Mouse (Mus musculus): ENCODE results near the gene Gm45711. TPM values are rescaled to one million over a fixed set of nuclear protein-coding genes. Genes with fewer than 3 reads are reported as not detected.
"Not testable (repeated sequence)": the region's sequence is repeated elsewhere in the genome, so short reads cannot be mapped to it uniquely, and the experiment has no call there.

Gm45711 gene
- polyA plus RNA-seq, 1 experiment from 2014 or later, result not detected

DNA sequence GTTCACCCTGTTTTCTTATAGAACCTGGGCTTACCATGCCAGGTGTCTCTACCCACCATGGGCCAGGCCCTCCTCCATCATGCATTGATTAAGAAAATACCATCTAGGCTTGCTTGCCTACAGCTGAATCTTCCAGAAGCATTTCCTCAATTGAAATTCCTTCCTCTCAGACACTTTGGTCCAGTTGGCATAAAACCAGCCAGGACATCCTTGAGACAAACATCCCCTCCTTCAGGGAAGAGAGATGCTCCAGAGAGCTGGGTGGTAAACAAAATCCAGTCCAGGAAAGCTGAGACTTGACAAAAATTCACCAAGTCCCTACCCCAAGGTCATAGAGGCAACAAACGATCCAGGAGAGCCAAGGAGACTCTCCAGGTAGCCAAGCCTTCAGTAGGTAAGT is 24.3 kb upstream of the Gm45711 start:
- Histone ChIP-seq H3K27me3 (replicated peaks; ENCODE audit: control insufficient read depth, insufficient read depth, low read length) (no peaks in the 10 kb centered on the region), H3K27ac (replicated peaks; ENCODE audit: low read depth, low read length) (no peak overlapping the region), H3K36me3 (ENCODE audit: control insufficient read depth, insufficient read depth, low read length) (no peaks in the 10 kb centered on the region), H3K9ac (ENCODE audit: low read depth, low read length) (no peak overlapping the region), H3K4me2 (ENCODE audit: low read depth, low read length) (no peak overlapping the region), H3K9me3 (ENCODE audit: control insufficient read depth, low read length) (no peaks in the 10 kb centered on the region), H3K4me3 (ENCODE audit: low read depth, low read length) (no peak overlapping the region), H3K4me1 (ENCODE audit: control insufficient read depth, insufficient read depth, low read length) (peaks cover under 1% of the 10 kb centered on the region; the same call in 1 of the 2 replicates)
- ATAC-seq (ENCODE audit: low read depth), result no peak
- WGBS, result 67% methylated on average over 1 of the region's 1 CpGs
- no peak for DNase-seq (ENCODE audit: low spot score)

DNA sequence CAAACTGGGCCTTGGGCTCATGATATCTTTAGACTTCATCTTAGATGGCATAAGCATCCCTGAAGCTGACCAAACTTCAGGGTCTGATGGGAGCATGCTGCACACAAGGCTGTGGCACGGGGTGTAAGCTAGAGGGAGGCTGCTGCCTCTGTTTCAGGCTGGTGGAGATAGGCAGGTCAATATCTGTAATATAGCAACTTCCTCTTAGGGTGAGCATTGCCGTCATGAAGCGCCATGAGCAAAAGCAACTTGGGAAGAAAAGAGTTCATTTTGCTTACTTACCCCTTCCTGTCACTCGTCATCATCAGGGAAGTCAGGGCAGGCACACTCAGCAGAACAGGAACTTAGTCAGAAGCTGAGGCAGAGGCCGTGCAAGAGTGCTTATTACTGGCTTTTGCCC is 23.9 kb upstream of the Gm45711 start:
- H3K36me3 ChIP-seq (ENCODE audit: control insufficient read depth, insufficient read depth, low read length), result no peaks in the 10 kb centered on the region
- no peak for ATAC-seq (ENCODE audit: low read depth)
- H3K4me1 ChIP-seq (ENCODE audit: control insufficient read depth, insufficient read depth, low read length), result no peaks in the 10 kb centered on the region
- WGBS, result 62% methylated on average over 5 of the region's 5 CpGs
- H3K27ac ChIP-seq (replicated peaks; ENCODE audit: low read depth, low read length), result no peak overlapping the region
- H3K27me3 ChIP-seq (replicated peaks; ENCODE audit: control insufficient read depth, insufficient read depth, low read length), result no peaks in the 10 kb centered on the region
- no peaks in the 10 kb centered on the region for H3K9me3 ChIP-seq (ENCODE audit: control insufficient read depth, low read length)
- H3K9ac ChIP-seq (ENCODE audit: low read depth, low read length), result no peak overlapping the region
- no peak overlapping the region for H3K4me2 ChIP-seq (ENCODE audit: low read depth, low read length)
- H3K4me3 ChIP-seq (ENCODE audit: low read depth, low read length), result no peak overlapping the region
- no peak for DNase-seq (ENCODE audit: low spot score)

DNA sequence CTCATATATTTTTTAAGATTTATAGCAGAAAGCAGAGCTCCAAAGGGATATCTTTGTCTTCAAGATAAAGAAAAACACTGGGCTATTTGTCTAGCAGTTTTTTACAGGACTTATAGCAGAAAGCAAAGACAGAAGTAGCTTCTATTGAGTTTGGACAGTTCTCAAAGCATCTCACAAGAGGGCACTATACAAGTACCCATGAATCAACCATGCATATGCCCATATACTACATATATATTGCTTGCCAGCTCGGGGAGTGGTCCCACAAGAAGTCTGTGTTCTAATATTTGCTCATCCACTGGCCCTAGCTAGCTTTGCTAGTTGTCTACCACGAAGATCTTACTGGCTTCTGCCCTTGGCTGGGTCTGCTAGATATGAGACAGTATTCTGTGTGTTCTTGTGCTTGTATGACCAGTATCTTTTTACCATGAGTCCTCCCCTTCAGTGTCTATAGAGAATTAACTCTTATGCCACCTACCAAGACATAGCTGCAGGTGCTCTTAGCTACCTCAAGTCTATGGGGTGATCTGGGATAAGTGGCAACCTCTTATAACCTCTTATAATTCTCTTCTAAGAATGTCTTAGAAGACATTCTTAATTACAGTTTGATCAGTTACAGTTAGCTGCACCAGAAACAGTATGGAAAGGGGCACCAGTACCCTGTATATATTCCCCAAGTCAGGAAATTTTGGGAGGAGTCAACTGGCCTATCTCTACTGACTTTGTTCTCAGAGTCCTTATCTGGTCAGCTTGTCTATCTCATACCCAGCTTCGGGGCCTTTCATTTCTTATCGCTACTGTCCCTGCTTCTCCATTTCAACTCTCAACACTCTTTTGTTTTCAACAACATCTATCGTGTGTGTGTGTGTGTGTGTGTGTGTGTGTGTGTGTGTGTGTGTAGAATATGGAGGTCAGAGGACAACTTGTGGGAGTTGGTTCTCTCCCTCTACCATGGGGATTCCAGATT is 23.1 kb upstream of the Gm45711 start:
- no peak for DNase-seq (ENCODE audit: low spot score)
- WGBS, result 78% methylated on average over 5 of the region's 5 CpGs
- H3K27ac ChIP-seq (replicated peaks; ENCODE audit: low read depth, low read length), result no peak overlapping the region
- no peak overlapping the region for H3K9ac ChIP-seq (ENCODE audit: low read depth, low read length)
- no peaks in the 10 kb centered on the region for H3K36me3 ChIP-seq (ENCODE audit: control insufficient read depth, insufficient read depth, low read length)
- no peaks in the 10 kb centered on the region for H3K4me1 ChIP-seq (ENCODE audit: control insufficient read depth, insufficient read depth, low read length)
- H3K4me2 ChIP-seq (ENCODE audit: low read depth, low read length), result no peak overlapping the region
- H3K27me3 ChIP-seq (replicated peaks; ENCODE audit: control insufficient read depth, insufficient read depth, low read length), result no peaks in the 10 kb centered on the region
- ATAC-seq (ENCODE audit: low read depth), result no peak
- H3K4me3 ChIP-seq (ENCODE audit: low read depth, low read length), result no peak overlapping the region
- H3K9me3 ChIP-seq (ENCODE audit: control insufficient read depth, low read length), result no peaks in the 10 kb centered on the region

DNA sequence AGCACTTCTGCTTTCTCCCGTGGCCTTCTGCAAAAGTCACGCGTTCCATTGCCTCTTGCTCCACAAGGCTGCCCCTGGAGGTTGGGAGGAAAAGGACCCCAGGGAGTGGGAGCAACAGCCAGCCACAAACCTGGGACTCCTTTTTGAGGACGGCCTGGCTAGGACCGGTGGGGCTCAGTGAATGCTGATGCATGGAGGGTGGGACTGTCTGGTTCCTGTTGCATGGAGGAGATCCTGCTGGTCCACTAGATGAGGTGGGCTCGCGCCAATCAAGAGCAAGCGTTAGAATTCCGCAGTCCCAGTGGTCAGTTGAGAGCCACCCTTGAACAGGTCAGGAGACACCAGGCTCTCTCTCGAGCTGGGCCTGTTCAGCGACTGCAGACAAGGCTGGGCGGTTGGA is 12.0 kb upstream of the Gm45711 start, which contains the start of gene Cmtm2b:
Cmtm2b (plus strand) TSS at position 301 of the 400 bp plus-strand sequence.
- H3K27me3 ChIP-seq (replicated peaks; ENCODE audit: control insufficient read depth, insufficient read depth, low read length); H3K4me1 ChIP-seq (ENCODE audit: control insufficient read depth, insufficient read depth, low read length); H3K9ac ChIP-seq (ENCODE audit: low read depth, low read length); H3K27ac ChIP-seq (replicated peaks; ENCODE audit: low read depth, low read length); H3K4me3 ChIP-seq (ENCODE audit: low read depth, low read length); H3K9me3 ChIP-seq (ENCODE audit: control insufficient read depth, low read length); ATAC-seq (ENCODE audit: low read depth); DNase-seq (ENCODE audit: low spot score); H3K36me3 ChIP-seq (ENCODE audit: control insufficient read depth, insufficient read depth, low read length); H3K4me2 ChIP-seq (ENCODE audit: low read depth, low read length): not testable (repeated sequence)
- WGBS, result 82% methylated on average over 12 of the region's 12 CpGs

DNA sequence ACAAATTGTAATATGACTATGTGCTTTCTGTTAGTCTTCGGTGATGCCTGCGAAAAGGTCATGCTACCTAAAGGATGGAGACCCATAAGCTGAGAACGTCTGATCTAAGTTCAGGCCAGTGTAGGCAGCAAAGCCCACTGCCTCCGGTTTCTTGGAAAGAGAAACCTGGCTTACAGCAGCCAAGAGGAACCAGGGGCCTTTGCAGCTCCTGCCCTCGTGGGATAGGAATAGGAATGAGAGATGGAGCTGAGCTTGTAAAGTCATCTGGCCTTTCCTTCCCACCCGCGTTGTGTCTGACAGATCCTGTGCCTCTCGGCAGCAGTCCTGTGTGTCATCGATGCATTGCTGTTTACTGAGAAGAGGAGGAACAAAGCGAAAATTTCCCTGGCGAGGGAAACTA is 11.4 kb upstream of the Gm45711 start, which contains the start of gene Gm11020:
Gm11020 (plus strand) TSS at position 301 of the 400 bp plus-strand sequence.
- not testable (repeated sequence) for ATAC-seq (ENCODE audit: low read depth); H3K9me3 ChIP-seq (ENCODE audit: control insufficient read depth, low read length); H3K4me3 ChIP-seq (ENCODE audit: low read depth, low read length); H3K4me2 ChIP-seq (ENCODE audit: low read depth, low read length); H3K9ac ChIP-seq (ENCODE audit: low read depth, low read length); H3K27ac ChIP-seq (replicated peaks; ENCODE audit: low read depth, low read length); H3K4me1 ChIP-seq (ENCODE audit: control insufficient read depth, insufficient read depth, low read length); H3K36me3 ChIP-seq (ENCODE audit: control insufficient read depth, insufficient read depth, low read length); DNase-seq (ENCODE audit: low spot score); H3K27me3 ChIP-seq (replicated peaks; ENCODE audit: control insufficient read depth, insufficient read depth, low read length)
- 84% methylated on average over 8 of the region's 11 CpGs for WGBS

DNA sequence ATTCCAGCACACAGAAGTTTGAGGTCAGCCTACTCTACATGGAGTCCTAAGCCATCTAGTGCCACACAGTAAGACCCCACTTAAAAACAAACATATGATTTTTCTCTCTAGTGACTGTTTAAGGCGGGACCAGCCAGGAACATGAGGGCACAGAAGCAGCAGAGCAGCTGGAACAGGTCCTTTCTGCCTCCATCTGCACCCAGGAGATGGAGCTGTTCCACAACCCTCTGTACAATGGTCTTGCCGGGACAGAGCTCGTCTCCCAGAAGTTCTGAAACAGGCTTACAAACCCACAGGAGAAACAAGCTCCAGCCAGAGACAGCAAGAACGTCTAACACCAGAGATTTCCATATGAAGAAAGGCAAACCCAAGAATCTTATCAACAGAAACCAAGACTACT is 3.4 kb upstream of the Gm45711 start:
- 70% methylated on average over 4 of the region's 4 CpGs for WGBS
- no peaks in the 10 kb centered on the region for H3K27me3 ChIP-seq (replicated peaks; ENCODE audit: control insufficient read depth, insufficient read depth, low read length)

DNA sequence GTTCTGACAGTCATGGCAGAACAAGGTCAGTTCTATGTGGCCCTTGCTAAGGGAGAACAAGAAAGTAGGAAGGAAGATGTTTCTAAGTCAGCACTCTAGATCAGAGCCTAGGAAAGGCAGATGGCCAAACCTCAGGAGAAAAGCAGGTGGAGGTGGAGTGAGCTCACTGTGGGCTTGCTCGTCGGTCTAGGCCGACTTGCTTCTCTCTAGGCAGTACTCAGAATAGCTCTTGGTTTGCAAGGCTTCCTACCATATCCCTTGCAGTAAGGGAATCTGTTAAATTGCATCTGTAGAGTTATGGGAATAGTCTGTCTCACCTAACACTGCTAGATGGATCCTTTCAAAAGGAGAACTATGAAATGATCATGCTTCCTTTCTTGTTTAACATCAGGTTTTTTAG is 2.1 kb upstream of the Gm45711 start:
- H3K36me3 ChIP-seq (ENCODE audit: control insufficient read depth, insufficient read depth, low read length); H3K27ac ChIP-seq (replicated peaks; ENCODE audit: low read depth, low read length); DNase-seq (ENCODE audit: low spot score); H3K4me1 ChIP-seq (ENCODE audit: control insufficient read depth, insufficient read depth, low read length); ATAC-seq (ENCODE audit: low read depth); H3K9me3 ChIP-seq (ENCODE audit: control insufficient read depth, low read length); H3K4me3 ChIP-seq (ENCODE audit: low read depth, low read length); H3K27me3 ChIP-seq (replicated peaks; ENCODE audit: control insufficient read depth, insufficient read depth, low read length); H3K4me2 ChIP-seq (ENCODE audit: low read depth, low read length); H3K9ac ChIP-seq (ENCODE audit: low read depth, low read length): not testable (repeated sequence)
- 86% methylated on average over 3 of the region's 3 CpGs for WGBS

More for the DNA sequence above, 3.4 kb upstream of the Gm45711 start:
- DNase-seq (ENCODE audit: low spot score), result no peak
- no peak overlapping the region for H3K9ac ChIP-seq (ENCODE audit: low read depth, low read length)
- no peaks in the 10 kb centered on the region for H3K36me3 ChIP-seq (ENCODE audit: control insufficient read depth, insufficient read depth, low read length)
- H3K4me2 ChIP-seq (ENCODE audit: low read depth, low read length), result no peak overlapping the region
- H3K4me3 ChIP-seq (ENCODE audit: low read depth, low read length), result no peak overlapping the region
- H3K4me1 ChIP-seq (ENCODE audit: control insufficient read depth, insufficient read depth, low read length), result no peaks in the 10 kb centered on the region
- no peak for ATAC-seq (ENCODE audit: low read depth)
- H3K27ac ChIP-seq (replicated peaks; ENCODE audit: low read depth, low read length), result no peak overlapping the region
- no peaks in the 10 kb centered on the region for H3K9me3 ChIP-seq (ENCODE audit: control insufficient read depth, low read length)

DNA sequence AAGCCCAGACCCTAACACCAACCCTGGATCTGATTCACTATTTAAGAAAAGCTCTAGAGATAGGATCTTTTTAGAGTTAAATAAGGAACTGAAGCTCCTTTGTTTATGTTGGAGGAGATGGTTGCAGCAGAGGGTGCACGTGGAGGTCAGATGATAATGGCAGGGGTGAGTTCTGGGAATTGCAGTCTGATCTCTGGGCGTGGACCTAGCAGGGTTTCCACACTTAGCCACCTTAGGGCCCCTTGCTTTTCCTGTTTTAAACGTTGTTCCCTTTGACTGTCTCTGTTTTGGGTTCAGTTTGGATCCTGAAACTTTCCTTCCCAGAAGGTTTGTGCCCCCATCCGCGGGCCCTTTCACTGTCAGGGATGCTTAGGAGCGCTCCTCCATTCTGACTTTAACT is 1.5 kb downstream of the Gm45711 start:
- H3K4me2 ChIP-seq (ENCODE audit: low read depth, low read length); DNase-seq (ENCODE audit: low spot score): not testable (repeated sequence)

DNA sequence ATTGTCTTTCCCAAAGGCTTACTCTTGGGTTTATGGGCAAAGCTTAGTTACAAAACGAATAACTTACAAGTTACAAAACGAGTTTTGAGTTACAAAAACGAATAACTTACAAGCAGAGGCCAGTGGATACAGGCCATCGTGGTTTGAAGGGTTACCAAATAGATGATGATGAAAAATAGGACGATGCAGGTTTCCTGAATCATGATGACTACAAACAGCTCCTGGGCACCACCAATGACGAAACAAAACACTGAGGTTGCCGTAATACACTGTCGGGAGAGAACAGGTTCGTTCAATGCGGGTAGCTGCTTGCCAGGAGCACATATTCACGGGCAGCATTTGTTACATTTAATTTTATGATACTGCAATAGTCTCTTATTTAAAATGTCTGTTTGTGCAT is 4.9 kb downstream of the Gm45711 start:
- Histone ChIP-seq H3K9ac (ENCODE audit: low read depth, low read length) (no peak overlapping the region), H3K36me3 (ENCODE audit: control insufficient read depth, insufficient read depth, low read length) (no peaks in the 10 kb centered on the region), H3K4me1 (ENCODE audit: control insufficient read depth, insufficient read depth, low read length) (no peaks in the 10 kb centered on the region), H3K27ac (replicated peaks; ENCODE audit: low read depth, low read length) (no peak overlapping the region), H3K9me3 (ENCODE audit: control insufficient read depth, low read length) (no peaks in the 10 kb centered on the region), H3K4me3 (ENCODE audit: low read depth, low read length) (no peak overlapping the region), H3K4me2 (ENCODE audit: low read depth, low read length) (no peak overlapping the region), H3K27me3 (replicated peaks; ENCODE audit: control insufficient read depth, insufficient read depth, low read length) (no peaks in the 10 kb centered on the region)
- ATAC-seq (ENCODE audit: low read depth) (no peak), DNase-seq (ENCODE audit: low spot score) (no peak)
- 85% methylated on average over 11 of the region's 11 CpGs for WGBS

More for the DNA sequence above, 1.5 kb downstream of the Gm45711 start:
- not testable (repeated sequence) for H3K9me3 ChIP-seq (ENCODE audit: control insufficient read depth, low read length); H3K9ac ChIP-seq (ENCODE audit: low read depth, low read length); H3K27me3 ChIP-seq (replicated peaks; ENCODE audit: control insufficient read depth, insufficient read depth, low read length); H3K27ac ChIP-seq (replicated peaks; ENCODE audit: low read depth, low read length); ATAC-seq (ENCODE audit: low read depth); H3K4me3 ChIP-seq (ENCODE audit: low read depth, low read length); H3K36me3 ChIP-seq (ENCODE audit: control insufficient read depth, insufficient read depth, low read length); H3K4me1 ChIP-seq (ENCODE audit: control insufficient read depth, insufficient read depth, low read length)
- WGBS, result 49% methylated on average over 5 of the region's 6 CpGs

Data from embryonic facial prominence, embryonic 14.5 days (tissue).